Mouse (Mus musculus): ENCODE results near the gene Pced1b. TPM values are rescaled to one million over a fixed set of nuclear protein-coding genes. Genes with fewer than 3 reads are reported as not detected.

The Pced1b gene
- total and polyA plus RNA-seq, 2 experiments = 0.92 to 5.6 TPM

DNA sequence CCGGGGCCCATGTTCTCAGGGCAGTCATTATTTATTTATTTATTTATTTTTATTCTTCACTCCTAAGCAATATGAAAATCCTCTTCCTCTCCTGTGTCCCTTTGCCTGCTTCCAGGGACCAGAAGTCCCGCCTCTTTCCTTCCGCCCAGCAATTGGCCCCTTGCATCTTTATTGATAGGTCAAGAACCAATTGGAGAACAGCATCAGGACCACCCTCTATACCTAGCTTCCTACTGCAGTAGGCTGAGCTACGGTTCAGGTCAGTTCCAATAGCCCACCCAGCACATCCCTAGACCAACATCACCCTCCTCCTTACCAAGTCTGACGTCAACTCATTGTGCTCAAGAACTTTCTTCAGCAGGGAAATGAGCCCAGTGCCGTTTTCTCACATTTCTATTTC lies 99.0 kb downstream of the Pced1b start:
- no peaks in the 10 kb centered on the region for H3K4me1 ChIP-seq (ENCODE audit: control insufficient read depth, insufficient read depth, low read length)
- 93% methylated on average over 6 of the region's 6 CpGs for WGBS

DNA sequence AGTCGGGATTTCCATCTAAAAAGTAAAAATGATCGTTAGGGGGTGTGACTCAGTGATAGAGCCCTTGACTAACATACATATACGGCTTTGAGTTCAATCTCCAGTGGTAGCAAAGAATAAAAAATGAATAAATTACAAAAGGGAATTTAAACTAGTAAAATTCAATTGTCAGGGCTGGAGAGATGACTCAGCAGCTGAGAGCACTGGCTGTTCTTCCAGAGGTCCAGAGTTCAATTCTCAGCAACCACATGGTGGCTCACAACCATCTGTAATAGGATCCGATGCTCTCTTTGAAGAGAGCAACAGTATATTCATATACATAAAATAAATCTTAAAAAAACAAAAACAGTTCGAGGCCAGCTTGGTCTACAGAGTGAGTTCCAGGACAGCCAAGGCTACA lies 99.5 kb downstream of the Pced1b start:
- TF ChIP-seq CTCF (IDR thresholded peaks at IDR 0.05; ENCODE audit: low read depth, low read length) = no peak
- TF ChIP-seq POLR2A (IDR thresholded peaks at IDR 0.05; ENCODE audit: extremely low read depth, insufficient read depth, low read length) = no peak
- H3K27me3 ChIP-seq (ENCODE audit: control insufficient read depth, insufficient read depth, low read length) = no peaks in the 10 kb centered on the region
- WGBS = 88% methylated on average over 5 of the region's 5 CpGs
- no peaks in the 10 kb centered on the region for H3K79me2 ChIP-seq (ENCODE audit: control insufficient read depth, insufficient read depth, low read length)
- no peak overlapping the region for H3K4me3 ChIP-seq (ENCODE audit: insufficient read depth, low read depth, low read length)
- H3K36me3 ChIP-seq (ENCODE audit: control insufficient read depth, insufficient read depth, low read length) = no peaks in the 10 kb centered on the region
- H3K27ac ChIP-seq (replicated peaks; ENCODE audit: insufficient read depth, low read depth, low read length) = no peak overlapping the region
- DNase-seq (ENCODE audit: extremely low read depth, low read depth, low spot score) = peak; percentile 13
- H3K4me1 ChIP-seq (ENCODE audit: control insufficient read depth, insufficient read depth, low read length) = no peaks in the 10 kb centered on the region
- no peak overlapping the region for H3K9ac ChIP-seq (ENCODE audit: low read depth, low read length)

More for the DNA sequence above, 99.0 kb downstream of the Pced1b start:
- no peak for TF ChIP-seq POLR2A (IDR thresholded peaks at IDR 0.05; ENCODE audit: extremely low read depth, insufficient read depth, low read length)
- no peak for TF ChIP-seq CTCF (IDR thresholded peaks at IDR 0.05; ENCODE audit: low read depth, low read length)
- no peak overlapping the region for H3K9ac ChIP-seq (ENCODE audit: low read depth, low read length)
- H3K4me3 ChIP-seq (ENCODE audit: insufficient read depth, low read depth, low read length) = no peak overlapping the region
- no peak for DNase-seq (ENCODE audit: extremely low read depth, low read depth, low spot score)
- no peaks in the 10 kb centered on the region for H3K27me3 ChIP-seq (ENCODE audit: control insufficient read depth, insufficient read depth, low read length)
- no peaks in the 10 kb centered on the region for H3K36me3 ChIP-seq (ENCODE audit: control insufficient read depth, insufficient read depth, low read length)
- no peak overlapping the region for H3K27ac ChIP-seq (replicated peaks; ENCODE audit: insufficient read depth, low read depth, low read length)
- H3K79me2 ChIP-seq (ENCODE audit: control insufficient read depth, insufficient read depth, low read length) = no peaks in the 10 kb centered on the region

DNA sequence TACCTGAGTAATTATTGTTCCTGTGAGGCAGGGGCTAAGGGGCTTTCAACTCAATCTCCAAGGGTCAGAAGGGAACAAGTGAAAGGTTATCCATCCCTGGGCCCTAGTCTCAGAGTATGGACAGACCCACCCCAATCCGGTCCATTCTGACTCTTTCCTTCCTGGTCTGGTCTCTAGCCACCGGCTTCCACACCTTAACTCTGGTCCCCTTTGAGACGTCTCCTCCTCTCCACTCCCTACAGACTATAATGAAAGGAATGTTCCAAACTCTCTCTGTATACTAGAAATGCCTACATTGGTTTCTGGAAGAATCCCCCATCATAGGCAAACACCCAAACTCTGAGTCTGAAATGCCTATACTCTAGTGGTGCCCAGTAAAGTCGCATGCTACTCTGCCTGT lies 100.0 kb downstream of the Pced1b start:
- no peaks in the 10 kb centered on the region for H3K4me1 ChIP-seq (ENCODE audit: control insufficient read depth, insufficient read depth, low read length)
- H3K79me2 ChIP-seq (ENCODE audit: control insufficient read depth, insufficient read depth, low read length) = no peaks in the 10 kb centered on the region
- TF ChIP-seq POLR2A (IDR thresholded peaks at IDR 0.05; ENCODE audit: extremely low read depth, insufficient read depth, low read length) (no peak), CTCF (IDR thresholded peaks at IDR 0.05; ENCODE audit: low read depth, low read length) (no peak)
- no peak overlapping the region for H3K27ac ChIP-seq (replicated peaks; ENCODE audit: insufficient read depth, low read depth, low read length)
- H3K27me3 ChIP-seq (ENCODE audit: control insufficient read depth, insufficient read depth, low read length) = no peaks in the 10 kb centered on the region
- no peak for DNase-seq (ENCODE audit: extremely low read depth, low read depth, low spot score)
- WGBS = 93% methylated on average over 4 of the region's 4 CpGs
- no peaks in the 10 kb centered on the region for H3K36me3 ChIP-seq (ENCODE audit: control insufficient read depth, insufficient read depth, low read length)
- H3K9ac ChIP-seq (ENCODE audit: low read depth, low read length) = no peak overlapping the region
- H3K4me3 ChIP-seq (ENCODE audit: insufficient read depth, low read depth, low read length) = no peak overlapping the region

DNA sequence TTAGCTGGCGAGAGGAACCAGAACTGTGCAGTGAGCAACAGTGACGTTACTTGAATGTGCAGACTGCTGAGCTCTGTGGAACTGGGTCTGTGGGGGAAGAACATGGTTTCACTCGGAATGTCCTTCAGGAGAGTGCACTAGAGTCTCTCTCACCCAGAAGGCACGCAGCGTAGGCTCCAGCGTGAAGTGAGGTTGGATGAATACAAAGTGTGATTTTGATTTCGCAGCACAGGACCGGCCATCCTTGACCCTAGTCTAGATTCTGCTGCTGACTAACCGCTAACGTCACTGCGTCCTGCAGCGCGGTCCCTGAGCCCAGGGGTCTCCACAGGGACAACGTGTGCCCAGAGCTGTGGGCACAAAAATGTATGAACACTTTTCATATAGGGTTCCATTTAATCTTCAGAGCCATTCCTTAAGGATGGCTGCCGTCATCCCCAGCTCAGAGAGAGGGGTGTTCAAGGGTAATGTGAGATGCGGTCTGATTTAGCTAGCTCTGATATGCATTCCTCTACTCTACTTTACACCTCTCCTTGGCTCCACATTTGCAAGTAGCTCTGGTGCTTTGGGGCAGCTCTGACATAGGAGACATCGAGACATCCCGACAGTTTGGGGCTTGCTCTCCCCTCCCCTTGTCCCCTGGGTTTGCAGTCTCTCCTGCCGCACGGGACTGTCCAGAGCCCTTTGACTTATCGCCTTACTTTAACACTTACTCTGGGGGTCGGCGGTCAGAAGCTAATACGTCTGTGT lies 101.8 kb downstream of the Pced1b start:
- no peak overlapping the region for H3K4me3 ChIP-seq (ENCODE audit: insufficient read depth, low read depth, low read length)
- H3K27me3 ChIP-seq (ENCODE audit: control insufficient read depth, insufficient read depth, low read length) = no peaks in the 10 kb centered on the region
- H3K36me3 ChIP-seq (ENCODE audit: control insufficient read depth, insufficient read depth, low read length) = no peaks in the 10 kb centered on the region
- DNase-seq (ENCODE audit: extremely low read depth, low read depth, low spot score) = peak; percentile 19
- no peaks in the 10 kb centered on the region for H3K79me2 ChIP-seq (ENCODE audit: control insufficient read depth, insufficient read depth, low read length)
- 86% methylated on average over 24 of the region's 24 CpGs for WGBS
- no peak overlapping the region for H3K27ac ChIP-seq (replicated peaks; ENCODE audit: insufficient read depth, low read depth, low read length)
- TF ChIP-seq CTCF (IDR thresholded peaks at IDR 0.05; ENCODE audit: low read depth, low read length) (no peak), POLR2A (IDR thresholded peaks at IDR 0.05; ENCODE audit: extremely low read depth, insufficient read depth, low read length) (no peak)
- H3K9ac ChIP-seq (ENCODE audit: low read depth, low read length) = no peak overlapping the region
- H3K4me1 ChIP-seq (ENCODE audit: control insufficient read depth, insufficient read depth, low read length) = no peaks in the 10 kb centered on the region

DNA sequence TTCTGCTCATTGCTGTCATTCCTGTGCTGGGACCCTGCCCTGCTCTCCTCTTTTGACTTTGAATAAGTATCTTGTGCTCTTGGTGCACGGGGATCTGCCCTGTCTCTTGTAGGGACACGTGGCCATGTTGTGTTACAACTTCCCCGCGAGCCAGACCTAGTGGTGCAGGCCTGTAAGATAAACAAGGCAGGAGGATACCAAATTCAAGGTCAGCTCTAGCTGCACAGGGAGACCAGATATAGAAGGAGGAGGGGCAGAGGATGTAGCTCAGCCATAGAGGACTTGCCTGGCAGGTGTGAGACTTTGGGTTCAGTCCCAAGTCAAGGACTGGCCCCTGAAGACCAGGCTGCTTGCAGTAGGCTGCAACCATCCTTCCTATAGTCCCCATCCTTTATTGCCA lies 103.6 kb downstream of the Pced1b start:
- H3K36me3 ChIP-seq (ENCODE audit: control insufficient read depth, insufficient read depth, low read length) = no peaks in the 10 kb centered on the region
- 40% methylated on average over 4 of the region's 4 CpGs for WGBS
- H3K27ac ChIP-seq (replicated peaks; ENCODE audit: insufficient read depth, low read depth, low read length) = no peak overlapping the region
- no peak overlapping the region for H3K4me3 ChIP-seq (ENCODE audit: insufficient read depth, low read depth, low read length)
- no peak overlapping the region for H3K9ac ChIP-seq (ENCODE audit: low read depth, low read length)
- no peaks in the 10 kb centered on the region for H3K27me3 ChIP-seq (ENCODE audit: control insufficient read depth, insufficient read depth, low read length)
- no peaks in the 10 kb centered on the region for H3K79me2 ChIP-seq (ENCODE audit: control insufficient read depth, insufficient read depth, low read length)
- TF ChIP-seq POLR2A (IDR thresholded peaks at IDR 0.05; ENCODE audit: extremely low read depth, insufficient read depth, low read length) = no peak
- no peak for TF ChIP-seq CTCF (IDR thresholded peaks at IDR 0.05; ENCODE audit: low read depth, low read length)
- H3K4me1 ChIP-seq (ENCODE audit: control insufficient read depth, insufficient read depth, low read length) = no peaks in the 10 kb centered on the region
- no peak for DNase-seq (ENCODE audit: extremely low read depth, low read depth, low spot score)

DNA sequence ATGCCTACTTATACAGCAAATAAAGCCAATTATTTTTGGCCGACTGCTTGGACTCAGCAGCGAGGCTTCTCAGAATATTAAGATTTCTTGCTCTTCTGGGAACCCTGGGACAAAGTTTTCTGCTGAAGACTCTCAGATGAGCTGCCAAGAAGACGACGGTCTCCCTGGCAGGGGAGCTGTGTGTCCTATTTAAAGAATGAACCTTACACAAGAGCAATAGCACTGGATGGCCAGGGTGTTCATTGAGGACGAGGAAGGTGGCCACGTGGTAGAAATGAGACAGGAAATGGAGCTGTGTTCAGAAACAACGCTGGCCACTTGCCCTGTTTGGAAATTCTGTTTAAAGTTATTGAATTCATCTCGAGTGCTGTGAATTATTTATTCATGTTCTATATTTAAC lies 104.1 kb downstream of the Pced1b start:
- no peaks in the 10 kb centered on the region for H3K4me1 ChIP-seq (ENCODE audit: control insufficient read depth, insufficient read depth, low read length)
- H3K4me3 ChIP-seq (ENCODE audit: insufficient read depth, low read depth, low read length) = no peak overlapping the region
- H3K27ac ChIP-seq (replicated peaks; ENCODE audit: insufficient read depth, low read depth, low read length) = no peak overlapping the region
- H3K9ac ChIP-seq (ENCODE audit: low read depth, low read length) = no peak overlapping the region
- WGBS = 70% methylated on average over 8 of the region's 8 CpGs
- DNase-seq (ENCODE audit: extremely low read depth, low read depth, low spot score) = peak; percentile 21
- no peaks in the 10 kb centered on the region for H3K36me3 ChIP-seq (ENCODE audit: control insufficient read depth, insufficient read depth, low read length)
- TF ChIP-seq POLR2A (IDR thresholded peaks at IDR 0.05; ENCODE audit: extremely low read depth, insufficient read depth, low read length) (no peak), CTCF (IDR thresholded peaks at IDR 0.05; ENCODE audit: low read depth, low read length) (no peak)
- H3K27me3 ChIP-seq (ENCODE audit: control insufficient read depth, insufficient read depth, low read length) = no peaks in the 10 kb centered on the region
- H3K79me2 ChIP-seq (ENCODE audit: control insufficient read depth, insufficient read depth, low read length) = no peaks in the 10 kb centered on the region
